In genomic region chr1:181466601-181467320, GRCm38 (mm10) we compare ENCODE assay signal across 9 mouse cellular contexts. TPM values are rescaled to one million over a fixed set of nuclear protein-coding genes. Genes with fewer than 3 reads are reported as not detected.
DNase-seq lines count a peak whose midpoint lies in the region; ATAC-seq and TF ChIP-seq lines count a peak whose summit lies in the region.
"Had no signal": no experiment of that assay in that cellular context is flagged by ENCODE, and none has a peak within 500 bp of the region (broad histone marks: within the 10 kb centered on the region; RNA-seq: fewer than 3 reads in every experiment).

No protein-coding gene starts in this region.

- no peak overlapping the region for H3K27ac ChIP-seq in midbrain, postnatal 0 days (ENCODE audit: low read depth, low read length)
- H3K27ac ChIP-seq in midbrain, embryonic 13.5 days, result no peak overlapping the region
- H3K27ac ChIP-seq in stomach, postnatal 0 days (replicated peaks), result no peak overlapping the region
- H3K27ac ChIP-seq: limb, embryonic 15.5 days had no signal

- no peaks in the 10 kb centered on the region for H3K27me3 ChIP-seq in midbrain, postnatal 0 days (ENCODE audit: insufficient read depth, low read length)
- no peaks in the 10 kb centered on the region for H3K27me3 ChIP-seq in midbrain, embryonic 13.5 days
- H3K27me3 ChIP-seq in stomach, postnatal 0 days (ENCODE audit: control insufficient read depth, insufficient read depth, low read length), result no peaks in the 10 kb centered on the region
- H3K27me3 ChIP-seq: limb, embryonic 15.5 days had no signal

- TF ChIP-seq EP300 in stomach, postnatal 0 days (optimal IDR thresholded peaks at IDR 0.05), result no peak

- no peaks in the 10 kb centered on the region for H3K4me1 ChIP-seq in midbrain, postnatal 0 days (ENCODE audit: insufficient read depth, low read length)
- H3K4me1 ChIP-seq in midbrain, embryonic 13.5 days (replicated peaks), result no peaks in the 10 kb centered on the region
- H3K4me1 ChIP-seq in stomach, postnatal 0 days (replicated peaks; ENCODE audit: control insufficient read depth, insufficient read depth), result peaks cover 5% of the 10 kb centered on the region; the same call in 1 of the 2 replicates

- H3K9me3 ChIP-seq in midbrain, postnatal 0 days (ENCODE audit: low read length), result peaks cover 5% of the 10 kb centered on the region; the same call in 1 of the 2 replicates
- H3K9me3 ChIP-seq in midbrain, embryonic 13.5 days, result 0 out of 2 replicates have a peak, but pooled peaks cover 10% of the 10 kb centered on the region
- no peaks in the 10 kb centered on the region for H3K9me3 ChIP-seq in stomach, postnatal 0 days (ENCODE audit: control insufficient read depth, low read length)

- no peaks in the 10 kb centered on the region for H3K36me3 ChIP-seq in midbrain, postnatal 0 days (ENCODE audit: insufficient read depth, low read length)
- H3K36me3 ChIP-seq in midbrain, embryonic 13.5 days, result no peaks in the 10 kb centered on the region
- no peaks in the 10 kb centered on the region for H3K36me3 ChIP-seq in stomach, postnatal 0 days (ENCODE audit: control insufficient read depth, insufficient read depth, low read length)
- H3K36me3 ChIP-seq: limb, embryonic 15.5 days had no signal

- H3K4me3 ChIP-seq in midbrain, postnatal 0 days (ENCODE audit: low read depth, low read length), result no peak overlapping the region
- no peak overlapping the region for H3K4me3 ChIP-seq in midbrain, embryonic 13.5 days (replicated peaks)
- H3K4me3 ChIP-seq in stomach, postnatal 0 days (ENCODE audit: low read depth, low read length), result no peak overlapping the region
- H3K4me3 ChIP-seq: limb, embryonic 15.5 days had no signal

- DNase-seq in cerebellum, postnatal 10 days, result peak; percentile 87 to 92
- DNase-seq in cerebellum, adult 9-11 months, result no peak
- DNase-seq in midbrain, postnatal 0 days (ENCODE audit: low spot score), result peak; percentile 80
- peak; percentile 31 to 74 for DNase-seq in left cerebral cortex, adult 8-10 months (ENCODE audit: low spot score in 2 of 2)
- no peak for DNase-seq in stomach, postnatal 0 days (ENCODE audit: low spot score)
- DNase-seq in urinary bladder, postnatal 10 days (ENCODE audit: low spot score), result no peak
- no peak for DNase-seq in adrenal gland, postnatal 14 days

- TF ChIP-seq CTCF in midbrain, postnatal 0 days (IDR thresholded peaks at IDR 0.05), result no peak
- no peak for TF ChIP-seq CTCF in stomach, postnatal 0 days (IDR thresholded peaks at IDR 0.05; ENCODE audit: low read depth)

- H3K4me2 ChIP-seq in midbrain, postnatal 0 days (ENCODE audit: low read depth, low read length, poor library complexity, severe bottlenecking), result no peak overlapping the region
- no peak overlapping the region for H3K4me2 ChIP-seq in midbrain, embryonic 13.5 days (replicated peaks)
- 0 out of 2 replicates have a peak overlapping the region, but pooled peaks have one; percentile 5 for H3K4me2 ChIP-seq in stomach, postnatal 0 days (replicated peaks; ENCODE audit: low read depth)
- H3K4me2 ChIP-seq: limb, embryonic 15.5 days had no signal

- ATAC-seq in midbrain, postnatal 0 days (ENCODE audit: low FRiP score), result peak; percentile 54; the same call in 1 of the 2 replicates
- no peak for ATAC-seq in midbrain, embryonic 13.5 days
- 0 out of 2 replicates have a peak, but pooled peaks have one; percentile 12 for ATAC-seq in stomach, postnatal 0 days (ENCODE audit: low FRiP score, low TSS enrichment)

- H3K9ac ChIP-seq in midbrain, postnatal 0 days (replicated peaks; ENCODE audit: low read length, poor library complexity, severe bottlenecking), result no peak overlapping the region
- H3K9ac ChIP-seq in midbrain, embryonic 13.5 days (replicated peaks), result no peak overlapping the region
- no peak overlapping the region for H3K9ac ChIP-seq in stomach, postnatal 0 days (ENCODE audit: low read length)
- H3K9ac ChIP-seq: limb, embryonic 15.5 days had no signal

- 74% methylated on average over 17 of the region's 17 CpGs for WGBS in midbrain, postnatal 0 days
- WGBS in midbrain, embryonic 13.5 days, result 75% methylated on average over 17 of the region's 17 CpGs
- 53% methylated on average over 17 of the region's 17 CpGs for WGBS in stomach, postnatal 0 days

RNA-seq across cellular contexts. Expression of gene Ccdc121, which starts 44.5 kb away (rescaled TPM):
- 0.14 and 0.33 TPM in 2 replicates for total RNA-seq in midbrain, postnatal 0 days (2014; rRNA removed)
- 0.19 and 0.27 TPM in 2 replicates for polyA plus RNA-seq in midbrain, postnatal 0 days (2015; fragmentation: Nextera tagmentation; extraction: Ambion mirVana)
- not detected in 2 replicates for polyA plus RNA-seq in midbrain, embryonic 13.5 days (2015; fragmentation: Nextera tagmentation; extraction: Ambion mirVana)
- total RNA-seq in left cerebral cortex, adult 8-10 months (2022), result under 1 TPM in 3 of 4 experiments, not detected in 1; 0.40 to 0.88 (median 0.53) TPM
- polyA plus RNA-seq in stomach, postnatal 0 days (2015; fragmentation: Nextera tagmentation; extraction: Ambion mirVana), result not detected in 2 replicates
- total RNA-seq in adrenal gland, postnatal 14 days (2021), result not detected in 2 replicates

Comparison
In these comparisons a context has a peak if more than half of its experiments do, and no peak if none do; other contexts are left out.
1. DNase-seq: peak in cerebellum, postnatal 10 days (2 of 2), midbrain, postnatal 0 days (single experiment) and left cerebral cortex, adult 8-10 months (2 of 2); none in cerebellum, adult 9-11 months (single experiment), stomach, postnatal 0 days (single experiment), urinary bladder, postnatal 10 days (single experiment) and adrenal gland, postnatal 14 days (single experiment).